Comparison of ENCODE assay signal across 14 mouse cellular contexts in the genomic region with DNA sequence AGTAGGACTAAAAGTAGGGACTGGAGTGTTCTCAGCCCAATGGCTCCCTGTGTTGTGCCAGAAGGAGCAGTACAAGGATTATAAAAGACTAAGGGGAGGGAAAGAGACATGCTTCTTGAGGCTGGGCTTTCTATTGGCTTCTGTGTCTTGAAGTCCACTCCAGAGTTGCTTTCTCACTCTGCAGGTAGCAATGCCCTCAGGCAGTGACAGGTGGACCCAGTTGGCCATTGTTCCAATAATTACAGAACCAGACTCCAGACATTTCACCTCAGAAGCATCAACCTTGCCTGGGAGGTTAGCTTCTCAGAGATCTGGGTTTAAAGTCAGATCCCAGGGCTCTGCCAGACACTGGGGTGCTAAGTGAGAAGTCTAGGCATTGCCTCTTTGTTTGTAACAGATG.
"Had no signal": no experiment of that assay in that cellular context is flagged by ENCODE, and none has a peak within 500 bp of the region (broad histone marks: within the 10 kb centered on the region; RNA-seq: fewer than 3 reads in every experiment).

No protein-coding gene starts in this region.

- DNase-seq: kidney, postnatal 36 days; left cerebral cortex, postnatal 4 days; lung, adult 18-20 months; retina, postnatal 1 day; right cerebral cortex, postnatal 4 days; spleen, adult 18-20 months; thymus, adult 18-20 months; thymus, postnatal 25 days had no signal

- H3K4me1 ChIP-seq: midbrain, embryonic 12.5 days; neural tube, embryonic 13.5 days had no signal

- H3K27ac ChIP-seq: kidney, postnatal 0 days; layer of hippocampus, adult 2 months; limb, embryonic 13.5 days; liver, embryonic 14.5 days; midbrain, embryonic 12.5 days; neural tube, embryonic 13.5 days had no signal

- H3K4me3 ChIP-seq: layer of hippocampus, adult 2 months; limb, embryonic 13.5 days; midbrain, embryonic 12.5 days; neural tube, embryonic 13.5 days had no signal

- H3K27me3 ChIP-seq: limb, embryonic 13.5 days; midbrain, embryonic 12.5 days; neural tube, embryonic 13.5 days had no signal
